Mouse (Mus musculus) spleen, adult 18-20 months (tissue): Measurements from ENCODE around the gene Pigyl.
"Not testable (repeated sequence)": the region's sequence is repeated elsewhere in the genome, so short reads cannot be mapped to it uniquely, and the experiment has no call there.

Experiments
- DNase-seq, 2 experiments: peaks; one replicate each; pipeline ENCODE4 v3.0.0; 2022; ENCODE audit warnings: mixed read lengths in 2 of 2

Pigyl gene

DNA sequence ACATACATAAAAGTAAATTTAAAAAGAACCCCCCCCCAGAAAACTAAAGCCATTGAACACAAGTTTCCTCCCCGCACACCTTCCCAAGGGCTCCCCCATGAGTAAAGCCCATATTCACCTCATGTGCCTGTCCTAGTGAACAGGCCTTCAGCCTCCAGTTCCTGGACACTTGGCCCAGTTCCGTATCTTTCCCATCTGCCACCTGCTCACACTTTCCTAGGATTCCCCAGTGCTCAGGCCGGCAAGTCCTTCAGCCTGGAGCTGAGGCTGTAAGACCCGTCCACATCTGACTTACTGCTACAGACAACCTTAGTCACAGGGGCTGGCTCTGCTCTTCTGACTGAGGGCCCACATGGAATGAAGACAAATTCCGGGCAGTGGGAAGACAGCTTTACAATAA is 16.9 kb upstream of the Pigyl start:
- DNase-seq = no peak

DNA sequence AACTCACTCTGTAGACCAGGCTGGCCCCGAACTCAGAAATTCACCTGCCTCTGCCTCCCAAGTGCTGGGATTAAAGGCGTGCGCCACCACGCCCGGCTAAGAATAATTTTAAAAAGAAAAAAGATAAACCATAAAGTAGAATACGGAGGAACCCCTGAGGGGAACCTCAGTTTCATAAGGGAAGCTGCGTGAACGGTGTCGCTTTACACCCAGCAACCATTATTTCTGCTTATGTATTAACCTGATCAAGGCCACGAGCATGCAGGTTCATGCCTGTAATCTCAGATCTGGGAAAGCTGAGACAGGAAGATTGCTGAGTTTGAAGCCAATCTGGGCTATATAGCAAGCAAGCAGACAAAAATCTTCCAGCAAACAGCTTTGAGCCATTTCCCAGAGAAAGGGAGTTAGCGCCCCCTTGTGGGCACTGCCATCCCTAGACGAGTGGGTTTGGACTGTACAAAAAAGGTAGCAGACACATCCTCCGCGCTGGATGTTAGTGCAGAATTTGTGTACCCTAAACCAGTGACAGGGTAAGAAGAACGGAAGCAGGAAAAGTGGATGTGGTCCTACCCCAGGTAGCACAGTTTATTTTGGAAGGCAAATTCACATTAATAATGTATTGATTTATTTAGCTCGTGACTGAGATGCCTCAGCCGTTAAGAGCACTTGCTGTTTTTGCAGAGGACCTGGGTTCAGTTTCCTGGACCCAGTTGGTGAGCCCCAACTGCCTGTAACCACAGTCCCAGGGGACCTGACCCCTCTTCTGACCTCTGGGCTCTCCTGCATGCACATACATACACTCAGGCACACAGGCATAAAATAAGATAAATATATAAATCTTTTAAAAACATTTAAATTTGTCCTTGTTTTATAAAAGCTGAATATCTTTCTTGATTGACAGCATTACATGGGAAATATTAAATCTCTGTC is 13.3 kb upstream of the Pigyl start:
- peak; percentile 78 to 91 for DNase-seq

DNA sequence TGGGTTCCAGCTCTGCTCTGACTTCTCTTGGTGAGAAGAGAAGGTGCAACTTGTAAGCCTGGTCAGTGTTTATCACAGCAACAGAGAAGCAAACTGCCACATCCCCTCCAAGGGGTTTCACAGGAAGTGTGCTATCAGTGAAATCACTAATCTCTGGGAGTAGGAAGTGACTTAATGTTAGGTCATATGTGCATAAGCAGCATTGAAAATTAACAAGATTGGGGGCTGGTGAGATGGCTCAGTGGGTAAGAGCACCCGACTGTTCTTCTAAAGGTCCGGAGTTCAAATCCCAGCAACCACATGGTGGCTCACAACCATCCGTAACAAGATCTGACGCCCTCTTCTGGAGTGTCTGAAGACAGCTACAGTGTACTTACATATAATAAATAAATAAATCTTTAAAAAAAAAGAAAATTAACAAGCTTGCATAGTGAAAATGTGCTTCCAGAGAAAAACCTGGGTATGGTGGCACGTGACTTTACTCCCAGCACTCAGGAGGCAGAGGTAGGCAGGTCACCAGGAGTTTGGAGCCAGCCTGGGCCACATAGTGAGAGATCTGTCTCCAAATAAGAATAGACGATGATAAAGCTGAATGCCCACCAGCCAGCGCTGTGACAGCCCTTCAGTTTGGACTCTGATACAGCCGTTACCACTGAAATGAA is 12.2 kb upstream of the Pigyl start:
- no peak for DNase-seq

DNA sequence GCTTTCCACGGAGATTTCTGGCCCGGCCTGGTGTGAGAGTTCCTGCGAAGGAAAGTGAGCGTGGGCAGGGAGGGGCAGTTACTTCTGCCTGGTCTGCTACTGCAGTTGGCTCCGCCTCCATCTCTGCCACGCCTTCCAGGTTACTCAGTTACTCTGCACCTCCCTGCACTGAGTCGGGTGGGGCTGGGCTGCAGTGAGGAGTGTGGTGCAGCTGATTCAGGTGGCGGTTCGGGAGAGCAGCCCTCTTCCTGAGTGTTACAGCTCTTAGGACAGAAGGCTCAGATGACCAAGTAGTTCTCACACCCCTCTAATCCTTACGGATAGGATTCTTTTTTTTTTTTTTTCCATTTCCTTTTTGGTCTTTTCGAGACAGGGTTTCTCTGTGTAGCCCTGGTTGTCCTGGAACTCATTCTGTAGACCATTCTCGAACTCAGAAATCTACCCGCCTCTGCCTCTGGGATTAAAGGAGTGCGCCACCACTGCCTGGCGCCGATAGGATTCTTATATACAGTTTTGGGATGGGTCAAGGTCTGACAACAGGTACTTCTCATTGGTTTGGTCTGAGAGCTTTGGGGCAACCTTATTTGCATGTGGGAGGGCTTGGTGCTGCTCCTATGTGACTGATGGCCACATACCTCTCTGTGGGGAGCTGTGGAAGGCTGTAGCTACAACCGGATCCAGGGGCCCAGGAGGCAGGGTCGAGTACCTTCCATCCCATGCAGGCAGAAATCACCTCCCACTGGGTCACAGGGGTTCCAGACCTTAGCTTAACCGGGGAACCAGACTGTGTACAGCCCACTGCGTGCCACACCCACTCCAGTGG is 7.0 kb upstream of the Pigyl start:
- no peak for DNase-seq

DNA sequence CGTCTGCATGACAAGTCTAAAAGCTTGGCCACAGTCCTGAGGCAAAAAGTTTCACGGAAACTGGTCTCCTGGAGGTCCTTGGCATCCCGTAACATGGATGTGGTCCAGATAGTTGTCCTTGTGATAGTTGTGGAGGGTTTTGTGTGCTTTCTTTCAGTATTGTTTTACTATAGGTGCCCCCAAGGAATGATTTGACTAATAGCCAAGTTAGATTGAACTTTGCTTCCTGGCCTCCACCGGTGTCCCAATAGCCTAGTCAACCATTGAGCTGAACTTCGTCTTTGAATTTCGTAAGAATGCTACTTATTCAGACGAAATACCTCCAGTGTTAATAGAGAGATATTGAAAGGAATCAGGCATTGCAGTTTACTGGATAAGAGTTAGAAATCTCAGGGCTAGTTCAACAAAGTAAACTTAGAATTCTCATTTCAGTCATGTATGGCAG is 6.4 kb upstream of the Pigyl start:
- not testable (repeated sequence) for DNase-seq

DNA sequence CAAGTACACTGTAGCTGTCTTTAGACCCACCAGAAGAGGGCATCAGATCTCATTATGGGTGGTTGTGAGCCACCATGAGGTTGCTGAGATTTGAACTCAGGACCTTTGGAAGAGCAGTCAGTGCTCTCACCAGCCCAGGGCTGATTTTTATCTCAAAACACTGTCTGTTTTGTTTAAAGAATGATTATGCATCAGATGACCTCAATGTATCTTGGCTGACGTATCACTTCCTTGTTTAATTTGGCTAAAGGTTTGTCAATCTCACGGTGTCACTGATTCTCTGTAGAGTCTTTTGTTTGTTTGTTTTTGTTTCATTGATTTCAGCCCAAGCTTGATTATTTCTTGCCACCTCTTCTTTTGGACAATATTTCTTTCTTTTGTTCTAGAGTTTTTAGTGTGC is 5.7 kb upstream of the Pigyl start:
- no peak for DNase-seq

DNA sequence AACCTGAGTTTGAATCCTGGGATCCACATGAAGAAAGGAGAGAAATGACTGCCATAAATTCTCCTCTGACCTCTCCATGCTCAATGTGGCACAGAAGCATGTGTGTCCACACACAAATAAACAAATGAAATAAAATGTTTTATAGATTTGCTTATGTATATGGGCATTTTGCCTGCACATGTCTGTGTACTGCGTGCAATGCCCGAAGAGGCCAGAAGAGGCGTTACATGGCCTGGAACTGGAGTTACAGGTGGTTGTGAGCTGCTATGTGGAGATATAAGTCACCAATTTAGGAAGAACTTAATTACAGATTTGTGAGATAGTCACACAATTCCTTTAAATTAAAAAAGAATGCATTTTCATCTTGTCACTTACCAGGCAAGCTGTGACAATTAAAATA is 2.8 kb upstream of the Pigyl start:
- no peak for DNase-seq

DNA sequence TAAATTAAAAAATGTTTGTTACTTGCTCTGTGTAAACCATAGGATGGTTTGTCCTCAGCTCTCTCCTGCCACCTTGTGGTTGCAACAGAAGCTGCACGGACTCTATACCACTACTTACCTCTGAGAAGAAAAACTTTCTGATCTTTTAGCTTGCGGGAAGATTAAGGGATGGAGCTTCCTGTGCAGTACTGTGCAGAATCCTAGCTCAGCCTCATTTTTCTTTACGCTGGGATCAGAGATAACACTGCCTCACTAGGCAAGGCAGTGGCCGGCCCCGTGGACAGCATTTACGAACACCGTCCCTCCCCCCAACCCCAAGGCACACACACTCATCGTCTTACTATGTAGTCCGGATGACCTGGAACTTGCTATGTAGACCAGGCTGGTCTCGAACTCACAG is 1.0 kb upstream of the Pigyl start:
- peak; percentile 45 to 72 for DNase-seq

DNA sequence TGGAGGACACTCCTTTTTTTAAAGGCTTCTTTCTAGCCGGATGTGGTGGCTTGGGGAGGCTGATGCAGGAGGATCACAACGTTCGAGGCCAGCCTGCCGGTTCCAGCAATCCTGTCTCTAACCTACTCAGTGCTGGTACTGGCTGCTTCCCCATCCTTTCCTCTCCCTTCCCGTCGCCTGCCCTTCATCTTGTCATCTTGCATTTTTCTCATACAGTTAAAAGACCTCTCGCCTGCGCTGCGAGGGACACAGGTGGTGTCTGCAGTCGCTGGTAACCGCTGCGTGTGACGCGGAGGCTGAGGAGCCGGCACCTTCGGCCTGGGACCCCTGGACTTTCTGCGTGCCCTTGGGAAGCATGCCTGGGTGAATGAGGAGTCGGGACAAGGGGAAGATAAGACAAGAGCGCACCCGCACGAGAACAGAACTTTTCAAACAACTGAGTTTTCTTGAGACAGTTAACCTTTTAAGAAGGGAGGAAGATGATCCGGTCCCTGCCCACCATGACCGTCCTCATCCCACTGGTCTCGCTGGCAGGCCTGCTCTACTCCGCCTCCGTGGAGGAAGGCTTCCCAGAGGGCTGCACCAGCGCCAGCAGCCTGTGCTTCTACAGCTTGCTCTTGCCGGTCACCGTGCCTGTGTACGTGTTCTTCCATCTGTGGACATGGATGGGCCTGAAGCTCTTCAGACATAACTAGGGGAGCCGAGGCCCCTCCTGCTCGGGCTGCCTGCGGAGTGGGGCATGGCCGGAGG is 1.0 kb downstream of the Pigyl start:
- no peak for DNase-seq

DNA sequence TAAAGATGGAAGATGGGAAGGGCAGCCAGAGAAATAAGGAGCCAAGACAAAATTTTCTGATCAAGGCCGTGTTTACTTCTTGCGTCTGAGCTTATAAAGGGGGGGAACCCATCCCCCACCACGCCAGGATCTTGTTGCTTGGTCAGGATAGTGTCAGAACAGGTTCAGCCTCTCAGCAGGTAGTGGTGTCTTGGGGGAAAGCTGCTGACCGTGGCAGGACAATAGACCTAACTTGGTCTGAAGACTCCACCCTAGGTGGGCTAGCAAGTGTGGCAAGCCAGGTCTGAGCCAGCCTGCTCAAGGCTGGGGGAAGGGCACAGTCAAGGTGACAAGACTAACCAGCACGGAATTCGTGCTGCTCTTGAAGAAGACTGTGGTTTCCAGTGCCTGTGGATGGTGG is 4.7 kb downstream of the Pigyl start:
- no peak for DNase-seq

DNA sequence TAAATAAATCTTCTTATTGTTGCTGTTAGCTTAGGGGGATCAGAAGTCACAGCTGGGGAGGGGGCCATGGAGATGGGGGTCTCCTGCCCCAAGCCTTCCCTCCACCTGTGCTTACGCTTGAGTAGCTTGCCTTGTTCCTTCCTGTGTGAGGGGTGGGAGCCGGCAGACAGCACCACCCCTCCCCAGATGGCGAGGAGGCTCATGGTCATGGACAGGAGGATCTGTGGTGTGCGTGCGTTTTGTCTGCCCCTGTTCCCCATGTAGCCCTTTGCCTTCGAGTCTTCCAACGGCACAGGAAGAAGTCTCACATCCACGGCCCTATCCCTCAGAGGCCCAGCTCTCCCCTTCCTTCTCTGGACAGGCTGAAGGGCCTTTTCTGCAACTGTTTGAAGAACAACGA is 5.7 kb downstream of the Pigyl start:
- no peak for DNase-seq

DNA sequence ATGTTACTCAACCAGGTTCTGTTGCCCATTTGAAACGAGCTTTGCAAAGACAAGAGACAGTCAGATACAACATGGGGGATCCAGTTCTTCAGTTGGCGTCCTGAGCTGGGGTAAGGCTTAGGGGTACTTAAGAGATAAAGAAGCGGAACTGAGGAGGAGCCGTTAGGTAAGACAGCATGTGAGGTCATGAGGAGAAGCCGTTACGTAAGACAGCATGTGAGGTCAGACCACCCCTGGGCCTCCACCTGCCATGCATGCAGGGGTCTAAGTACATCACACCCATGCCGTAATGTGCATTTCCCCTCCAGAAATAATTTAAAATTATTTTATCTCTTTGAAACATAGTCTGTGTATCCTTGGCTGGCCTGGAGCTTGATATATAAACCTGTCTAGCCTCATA is 6.3 kb downstream of the Pigyl start:
- DNase-seq = no peak

DNA sequence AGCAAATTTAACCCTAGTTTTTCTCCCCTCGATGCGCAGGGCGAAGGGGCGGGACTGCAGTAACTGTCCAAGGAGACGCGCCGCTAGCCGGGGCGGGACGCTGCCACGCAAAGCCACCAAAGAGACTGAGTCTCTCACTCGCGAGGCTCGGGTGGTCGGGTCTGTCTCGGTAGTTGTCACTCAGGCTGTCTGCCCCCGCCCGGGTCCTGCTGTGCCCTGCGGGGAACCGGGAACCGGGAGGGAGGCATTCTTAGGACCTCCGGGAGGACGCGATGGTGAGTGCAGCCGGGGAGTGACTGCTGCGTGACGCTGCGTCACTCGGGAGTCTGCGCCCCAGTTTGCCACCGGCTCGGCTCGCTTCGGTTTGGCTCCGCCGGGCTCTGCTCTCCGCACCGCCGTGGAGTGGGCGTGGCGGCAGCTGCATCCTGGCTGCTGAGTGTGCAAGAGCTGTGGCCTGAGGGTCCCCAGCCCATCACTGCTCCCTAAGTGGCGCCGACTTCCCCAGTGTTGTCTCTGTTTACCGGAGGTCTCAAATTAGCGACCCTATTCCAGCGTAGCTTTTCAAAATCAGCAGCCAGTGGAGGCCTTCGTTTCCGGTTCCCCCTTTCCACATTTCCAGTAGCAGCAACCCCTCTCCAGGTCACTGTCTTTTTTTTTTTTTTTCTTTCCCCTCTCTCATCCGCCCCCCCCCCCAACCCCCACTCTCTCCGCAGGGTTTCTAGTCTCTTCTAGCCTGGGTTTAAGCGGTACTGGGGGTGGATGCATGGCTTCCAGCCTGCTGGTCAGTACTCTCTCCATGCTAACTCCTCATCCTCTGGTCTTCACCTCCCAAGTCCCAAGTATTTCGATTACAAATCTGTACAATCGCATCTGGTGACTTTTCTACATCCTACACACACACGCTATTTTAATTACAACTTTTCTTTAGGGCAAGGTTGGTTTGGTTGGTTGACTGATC is 8.3 kb downstream of the Pigyl start:
- no peak for DNase-seq

DNA sequence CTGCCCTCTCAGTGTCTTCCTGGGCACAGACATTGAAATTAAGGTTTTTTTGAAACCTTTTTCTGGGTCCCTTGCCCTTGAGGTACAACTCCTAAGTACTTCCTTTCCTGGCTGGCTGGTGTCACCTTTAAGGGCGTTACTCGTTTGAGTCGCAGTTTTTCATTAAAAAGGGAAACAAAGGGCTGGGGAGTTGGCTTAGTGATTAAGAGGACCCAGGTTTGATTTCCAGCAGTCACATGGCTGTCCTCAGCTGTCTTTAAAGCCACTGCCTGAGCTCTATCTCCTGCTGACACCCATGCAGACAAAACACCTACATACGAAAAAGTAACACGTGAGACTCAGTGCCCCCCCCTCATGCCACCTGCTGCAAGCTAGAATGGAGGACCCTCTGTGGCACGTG is 9.3 kb downstream of the Pigyl start:
- DNase-seq = no peak

DNA sequence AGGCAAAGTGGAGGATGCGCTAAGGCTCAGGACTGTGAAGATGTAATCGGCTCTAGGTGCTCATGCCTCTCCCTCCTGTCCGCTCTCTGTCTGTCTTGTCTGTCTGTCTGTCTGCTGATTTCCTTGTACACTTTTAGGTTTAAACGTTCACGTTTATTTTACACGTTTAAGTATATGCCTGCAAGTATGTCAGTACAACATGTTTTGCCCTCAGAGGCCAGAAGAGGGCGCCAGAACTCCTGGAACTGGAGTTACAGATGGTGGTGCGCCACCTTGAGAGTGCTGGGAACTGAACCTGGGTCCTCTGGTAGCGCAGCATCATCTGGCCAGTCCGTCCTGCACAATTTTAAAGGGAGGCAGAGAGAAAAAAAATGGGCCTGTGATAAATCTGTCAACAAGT is 10.0 kb downstream of the Pigyl start:
- no peak for DNase-seq

DNA sequence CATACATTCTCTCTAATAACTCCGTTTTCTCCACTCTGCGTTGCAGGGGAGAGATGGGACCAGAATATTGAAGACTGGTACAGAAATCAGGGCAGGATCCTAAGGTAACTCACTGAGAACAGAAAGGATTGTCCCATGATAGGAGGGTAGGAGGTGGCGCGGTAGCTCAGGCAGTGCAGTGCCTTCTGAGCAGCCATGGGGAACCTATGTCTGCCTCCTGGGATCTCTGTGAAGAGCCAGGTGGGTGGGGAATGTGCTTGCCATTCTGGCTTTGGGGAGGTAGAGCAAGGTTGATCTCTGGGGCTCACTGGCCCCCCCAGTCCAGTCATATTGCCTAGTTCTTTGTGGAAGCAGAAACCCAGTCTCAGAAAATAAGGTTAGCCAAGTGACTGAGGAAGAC is 11.1 kb downstream of the Pigyl start:
- DNase-seq = no peak

DNA sequence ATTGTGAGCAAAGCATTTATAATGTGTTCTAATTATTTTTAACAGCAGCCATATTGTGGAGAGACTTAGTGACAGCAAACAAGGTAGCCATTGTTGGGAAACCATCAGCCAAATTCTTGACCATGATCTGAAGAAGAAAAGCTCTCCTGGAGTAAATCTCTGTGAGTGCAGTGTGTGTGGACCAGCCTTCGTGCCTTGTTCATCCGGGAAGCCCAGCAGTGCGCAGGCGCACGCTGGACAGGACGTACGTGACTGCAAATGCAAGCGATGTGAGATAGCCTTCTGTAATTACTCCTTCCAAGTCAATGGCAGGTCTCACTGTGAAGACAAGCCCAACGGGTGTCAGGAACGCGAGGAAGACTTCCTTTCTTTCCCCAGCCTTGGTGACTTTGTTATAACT is 12.7 kb downstream of the Pigyl start:
- DNase-seq = no peak

DNA sequence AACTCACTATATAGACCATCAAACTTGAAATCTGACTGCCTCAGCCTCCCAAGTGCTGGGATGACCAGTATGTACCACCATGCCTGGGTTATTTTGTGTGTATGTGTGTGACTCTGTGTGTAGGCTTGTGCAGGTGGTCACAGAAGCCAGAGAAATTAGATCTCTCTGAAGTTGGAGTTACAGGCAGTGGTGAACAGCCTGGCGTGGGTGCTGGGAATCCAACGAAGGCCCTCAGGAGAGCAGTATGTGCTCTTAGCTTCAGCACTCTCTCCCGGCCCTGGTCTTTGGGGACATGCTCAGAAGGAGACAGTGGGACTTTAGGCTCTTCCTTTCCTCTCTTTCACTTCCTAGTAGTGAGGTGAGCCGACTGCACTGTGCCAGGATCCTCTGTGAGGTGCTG is 15.7 kb downstream of the Pigyl start:
- DNase-seq = no peak

DNA sequence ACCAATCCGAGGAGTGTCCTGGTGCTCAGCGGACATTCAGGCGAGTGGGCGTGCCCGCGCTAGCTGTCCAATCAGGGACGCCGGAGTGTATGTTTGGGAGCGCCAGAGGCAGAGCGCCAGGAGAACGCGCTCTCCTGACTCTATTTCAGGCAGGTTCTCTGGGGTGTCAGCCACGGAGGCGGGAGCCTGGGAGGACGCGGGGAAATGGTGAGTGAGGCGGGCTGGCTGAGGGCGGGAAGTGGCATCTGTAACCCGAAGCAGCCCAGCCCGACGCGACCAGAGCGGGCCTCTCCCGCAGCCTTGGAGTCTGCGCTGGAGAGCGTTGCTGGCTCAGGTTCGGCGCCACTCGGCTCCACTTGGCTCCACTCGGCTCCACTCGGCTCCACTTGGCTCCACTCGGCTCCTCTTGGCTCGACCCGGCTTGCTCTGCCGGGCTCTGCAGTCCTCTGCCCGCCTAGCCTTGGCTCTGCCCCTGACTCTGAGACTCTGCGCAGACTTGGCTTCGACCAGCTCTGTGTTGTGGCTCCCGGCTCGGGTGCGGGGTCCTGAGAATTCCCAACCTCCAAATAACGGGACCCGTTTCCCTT is 31.5 kb downstream of the Pigyl start, which contains the start of gene Zfp872:
Gene Zfp872 (plus strand): TSS at position 66 of the 587 bp plus-strand sequence.
- no peak for DNase-seq

DNA sequence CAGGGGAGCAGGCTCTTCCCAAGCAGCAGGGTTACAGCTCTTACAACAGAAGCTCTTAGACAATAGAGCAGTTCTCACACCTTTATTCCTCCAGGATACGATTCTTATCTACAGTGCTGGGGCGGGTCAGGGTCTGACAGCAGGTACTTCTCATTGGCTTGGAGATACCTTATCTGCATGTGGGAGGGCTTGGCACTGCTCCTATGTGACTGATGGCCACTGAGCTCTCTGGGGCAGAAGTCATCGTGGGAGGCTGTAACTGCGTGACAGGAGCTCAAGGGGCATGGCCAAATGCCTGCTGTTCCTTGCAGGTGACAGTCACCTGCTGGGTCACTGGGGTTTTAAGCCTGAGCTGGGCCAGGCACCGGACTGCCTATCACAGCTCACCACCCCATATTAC is 39.8 kb downstream of the Pigyl start:
- no peak for DNase-seq
